Mouse (Mus musculus): ENCODE measurements at regions not wholly inside any gene's neighbourhood (a gene's known extent, or its start where the extent isn't known, plus 50 kb on each side); places are given as distances from the start of the nearest gene placed in this dataset.
A peak's percentile ranks its signal among the peaks of the same experiment; 100 is the strongest.

GRCm38 (mm10) chr8:30522806-30523462, 2905.6 kb upstream of the 5930422O12Rik start:
- Histone ChIP-seq H3K27me3 (replicated peaks; ENCODE audit: control insufficient read depth, insufficient read depth, low read length) (no peaks in the 10 kb centered on the region), H3K4me3 (ENCODE audit: low read depth, low read length) (no peak overlapping the region), H3K36me3 (ENCODE audit: control insufficient read depth, insufficient read depth, low read length) (no peaks in the 10 kb centered on the region), H3K4me2 (ENCODE audit: low read depth, low read length) (no peak overlapping the region), H3K9ac (ENCODE audit: low read depth, low read length) (no peak overlapping the region), H3K4me1 (ENCODE audit: control insufficient read depth, insufficient read depth, low read length) (no peaks in the 10 kb centered on the region), H3K9me3 (ENCODE audit: control insufficient read depth, low read length) (no peaks in the 10 kb centered on the region), H3K27ac (replicated peaks; ENCODE audit: low read depth, low read length) (no peak overlapping the region)
- ATAC-seq (ENCODE audit: low read depth) (peak; percentile 9; the same call in 1 of the 2 replicates), DNase-seq (ENCODE audit: low spot score) (peak; percentile 16)
- WGBS: 50% methylated on average over 10 of the region's 10 CpGs

- Histone ChIP-seq H3K27me3 (replicated peaks; ENCODE audit: control insufficient read depth, insufficient read depth, low read length) (no peaks in the 10 kb centered on the region), H3K4me1 (ENCODE audit: control insufficient read depth, insufficient read depth, low read length) (no peaks in the 10 kb centered on the region), H3K36me3 (ENCODE audit: control insufficient read depth, insufficient read depth, low read length) (no peaks in the 10 kb centered on the region), H3K4me2 (ENCODE audit: low read depth, low read length) (no peak overlapping the region), H3K9ac (ENCODE audit: low read depth, low read length) (no peak overlapping the region), H3K4me3 (ENCODE audit: low read depth, low read length) (no peak overlapping the region), H3K27ac (replicated peaks; ENCODE audit: low read depth, low read length) (no peak overlapping the region), H3K9me3 (ENCODE audit: control insufficient read depth, low read length) (no peaks in the 10 kb centered on the region)
- ATAC-seq (ENCODE audit: low read depth) (no peak), DNase-seq (ENCODE audit: low spot score) (peak; percentile 19)
- 47% methylated on average over 3 of the region's 3 CpGs for WGBS
These were observed 2895.5 kb upstream of the 5930422O12Rik start for GRCm38 (mm10) chr8:30532862-30533500.

GRCm38 (mm10) chr8:30533501-30533870, 2895.0 kb upstream of the 5930422O12Rik start:
- Histone ChIP-seq H3K27ac (replicated peaks; ENCODE audit: low read depth, low read length) (no peak overlapping the region), H3K9me3 (ENCODE audit: control insufficient read depth, low read length) (no peaks in the 10 kb centered on the region), H3K4me1 (ENCODE audit: control insufficient read depth, insufficient read depth, low read length) (no peaks in the 10 kb centered on the region), H3K4me2 (ENCODE audit: low read depth, low read length) (no peak overlapping the region), H3K27me3 (replicated peaks; ENCODE audit: control insufficient read depth, insufficient read depth, low read length) (no peaks in the 10 kb centered on the region), H3K4me3 (ENCODE audit: low read depth, low read length) (no peak overlapping the region), H3K36me3 (ENCODE audit: control insufficient read depth, insufficient read depth, low read length) (no peaks in the 10 kb centered on the region), H3K9ac (ENCODE audit: low read depth, low read length) (no peak overlapping the region)
- 78% methylated on average over 3 of the region's 3 CpGs for WGBS
- no peak for ATAC-seq (ENCODE audit: low read depth)
- DNase-seq (ENCODE audit: low spot score): no peak

- DNase-seq (ENCODE audit: low spot score): no peak
- no peaks in the 10 kb centered on the region for H3K36me3 ChIP-seq (ENCODE audit: control insufficient read depth, insufficient read depth, low read length)
- no peaks in the 10 kb centered on the region for H3K4me1 ChIP-seq (ENCODE audit: control insufficient read depth, insufficient read depth, low read length)
- H3K27me3 ChIP-seq (replicated peaks; ENCODE audit: control insufficient read depth, insufficient read depth, low read length): no peaks in the 10 kb centered on the region
- H3K4me2 ChIP-seq (ENCODE audit: low read depth, low read length): no peak overlapping the region
- no peak for ATAC-seq (ENCODE audit: low read depth)
- H3K9me3 ChIP-seq (ENCODE audit: control insufficient read depth, low read length): no peaks in the 10 kb centered on the region
- 78% methylated on average over 3 of the region's 3 CpGs for WGBS
- no peak overlapping the region for H3K27ac ChIP-seq (replicated peaks; ENCODE audit: low read depth, low read length)
- no peak overlapping the region for H3K4me3 ChIP-seq (ENCODE audit: low read depth, low read length)
- H3K9ac ChIP-seq (ENCODE audit: low read depth, low read length): no peak overlapping the region
These were observed 2893.1 kb upstream of the 5930422O12Rik start for GRCm38 (mm10) chr8:30535450-30535849.

- Histone ChIP-seq H3K27ac (replicated peaks; ENCODE audit: low read depth, low read length) (no peak overlapping the region), H3K9ac (ENCODE audit: low read depth, low read length) (no peak overlapping the region), H3K4me2 (ENCODE audit: low read depth, low read length) (no peak overlapping the region), H3K9me3 (ENCODE audit: control insufficient read depth, low read length) (no peaks in the 10 kb centered on the region), H3K4me3 (ENCODE audit: low read depth, low read length) (no peak overlapping the region), H3K27me3 (replicated peaks; ENCODE audit: control insufficient read depth, insufficient read depth, low read length) (no peaks in the 10 kb centered on the region), H3K36me3 (ENCODE audit: control insufficient read depth, insufficient read depth, low read length) (no peaks in the 10 kb centered on the region), H3K4me1 (ENCODE audit: control insufficient read depth, insufficient read depth, low read length) (no peaks in the 10 kb centered on the region)
- ATAC-seq (ENCODE audit: low read depth): no peak
- DNase-seq (ENCODE audit: low spot score): no peak
- 71% methylated on average over 1 of the region's 1 CpGs for WGBS
These were observed 2886.3 kb upstream of the 5930422O12Rik start for GRCm38 (mm10) chr8:30542196-30542595.

- H3K4me3 ChIP-seq (ENCODE audit: low read depth, low read length): no peak overlapping the region
- 10% methylated on average over 2 of the region's 2 CpGs for WGBS
- no peak overlapping the region for H3K27ac ChIP-seq (replicated peaks; ENCODE audit: low read depth, low read length)
- ATAC-seq (ENCODE audit: low read depth) (no peak), DNase-seq (ENCODE audit: low spot score) (peak; percentile 33)
- no peaks in the 10 kb centered on the region for H3K36me3 ChIP-seq (ENCODE audit: control insufficient read depth, insufficient read depth, low read length)
- H3K4me2 ChIP-seq (ENCODE audit: low read depth, low read length): no peak overlapping the region
- no peaks in the 10 kb centered on the region for H3K4me1 ChIP-seq (ENCODE audit: control insufficient read depth, insufficient read depth, low read length)
- H3K27me3 ChIP-seq (replicated peaks; ENCODE audit: control insufficient read depth, insufficient read depth, low read length): no peaks in the 10 kb centered on the region
- H3K9ac ChIP-seq (ENCODE audit: low read depth, low read length): no peak overlapping the region
- H3K9me3 ChIP-seq (ENCODE audit: control insufficient read depth, low read length): no peaks in the 10 kb centered on the region
These were observed 2880.7 kb upstream of the 5930422O12Rik start for GRCm38 (mm10) chr8:30547820-30548219.

- no peak overlapping the region for H3K4me2 ChIP-seq (ENCODE audit: low read depth, low read length)
- H3K27ac ChIP-seq (replicated peaks; ENCODE audit: low read depth, low read length): no peak overlapping the region
- DNase-seq (ENCODE audit: low spot score) (no peak), ATAC-seq (ENCODE audit: low read depth) (no peak)
- 57% methylated on average over 1 of the region's 1 CpGs for WGBS
- H3K4me1 ChIP-seq (ENCODE audit: control insufficient read depth, insufficient read depth, low read length): no peaks in the 10 kb centered on the region
- no peak overlapping the region for H3K9ac ChIP-seq (ENCODE audit: low read depth, low read length)
- no peaks in the 10 kb centered on the region for H3K9me3 ChIP-seq (ENCODE audit: control insufficient read depth, low read length)
- H3K27me3 ChIP-seq (replicated peaks; ENCODE audit: control insufficient read depth, insufficient read depth, low read length): no peaks in the 10 kb centered on the region
- H3K4me3 ChIP-seq (ENCODE audit: low read depth, low read length): no peak overlapping the region
- no peaks in the 10 kb centered on the region for H3K36me3 ChIP-seq (ENCODE audit: control insufficient read depth, insufficient read depth, low read length)
These were observed 2877.5 kb upstream of the 5930422O12Rik start for GRCm38 (mm10) chr8:30551051-30551450.

- no peak overlapping the region for H3K27ac ChIP-seq (replicated peaks; ENCODE audit: low read depth, low read length)
- H3K9me3 ChIP-seq (ENCODE audit: control insufficient read depth, low read length): no peaks in the 10 kb centered on the region
- no peak for DNase-seq (ENCODE audit: low spot score)
- H3K4me3 ChIP-seq (ENCODE audit: low read depth, low read length): no peak overlapping the region
- no peak for ATAC-seq (ENCODE audit: low read depth)
- no peaks in the 10 kb centered on the region for H3K27me3 ChIP-seq (replicated peaks; ENCODE audit: control insufficient read depth, insufficient read depth, low read length)
- no peak overlapping the region for H3K4me2 ChIP-seq (ENCODE audit: low read depth, low read length)
- no peak overlapping the region for H3K9ac ChIP-seq (ENCODE audit: low read depth, low read length)
- H3K36me3 ChIP-seq (ENCODE audit: control insufficient read depth, insufficient read depth, low read length): no peaks in the 10 kb centered on the region
- H3K4me1 ChIP-seq (ENCODE audit: control insufficient read depth, insufficient read depth, low read length): peaks cover 13% of the 10 kb centered on the region
These were observed 2871.1 kb upstream of the 5930422O12Rik start for GRCm38 (mm10) chr8:30557429-30557828.
